Mouse (Mus musculus) liver, embryonic 15.5 days (tissue): Measurements from ENCODE around the gene Dhx37. TPM values are rescaled to one million over a fixed set of nuclear protein-coding genes. Genes with fewer than 3 reads are reported as not detected.

Experiments
- ATAC-seq: fragments of 200-750 bp; cut with Nextera tagmentation; 2 replicates; pipeline ENCODE4 v1.8.0; 2017; ENCODE audit warnings: moderate number of reproducible peaks, mild to moderate bottlenecking, moderate library complexity; ENCODE audit not compliant: insufficient read depth
- H3K27ac ChIP-seq: fragments of 300-500 bp; sonication (generic); replicated peaks from 2 replicates; pipeline ENCODE4 v1.5.1; 2015; ENCODE audit warnings: mild to moderate bottlenecking, inconsistent platforms
- H3K27me3 ChIP-seq: fragments of 300-500 bp; sonication (generic); 2 replicates; pipeline ENCODE4 v1.6.1; 2015; ENCODE audit warnings: mild to moderate bottlenecking, inconsistent platforms
- H3K36me3 ChIP-seq: fragments of 300-500 bp; sonication (generic); replicated peaks from 2 replicates; pipeline ENCODE4 v1.6.1; 2015; ENCODE audit warnings: moderate library complexity, mild to moderate bottlenecking, inconsistent platforms
- H3K4me1 ChIP-seq: fragments of 300-500 bp; sonication (generic); replicated peaks from 2 replicates; pipeline ENCODE4 v1.6.1; 2015; ENCODE audit warnings: inconsistent platforms
- H3K4me2 ChIP-seq: fragments of 300-500 bp; sonication (generic); 2 replicates; pipeline ENCODE4 v1.6.1; 2015; ENCODE audit warnings: moderate library complexity, mild to moderate bottlenecking, inconsistent platforms
- H3K4me3 ChIP-seq: fragments of 300-500 bp; sonication (generic); replicated peaks from 2 replicates; pipeline ENCODE4 v1.5.1; 2015; ENCODE audit warnings: mild to moderate bottlenecking, inconsistent platforms
- H3K9ac ChIP-seq: fragments of 300-500 bp; sonication (generic); 2 replicates; pipeline ENCODE4 v1.6.1; 2015; ENCODE audit warnings: moderate library complexity, mild to moderate bottlenecking, inconsistent platforms
- H3K9me3 ChIP-seq: fragments of 300-500 bp; sonication (generic); replicated peaks from 2 replicates; pipeline ENCODE4 v1.6.1; 2016; ENCODE audit warnings: inconsistent platforms
- WGBS: fragments of 180-500 bp; shearing (Covaris S2); methylation state at CpG from one replicate; pipeline ENCODE4 v1.1.7; 2015; ENCODE audit warnings: mixed read lengths; ENCODE audit not compliant: insufficient replicate concordance; 5-methylcytosine and 5-hydroxymethylcytosine counted together
- polyA plus RNA-seq: library from polyadenylated mRNA; unstranded; fragments of >200 nt; fragmentation: Nextera tagmentation; extraction: Ambion mirVana; gene quantifications from 2 replicates; pipeline ENCODE4 v1.2.1, GENCODE M21; 2015

Dhx37 gene
- polyA plus RNA-seq, 1 experiment from 2014 or later: 4.8 TPM

GRCm38 (mm10) chr5:125449306-125449705 is 15.4 kb upstream of the Dhx37 start:
- Histone ChIP-seq H3K4me1 (peaks cover 48% of the 10 kb centered on the region), H3K9ac (no peak overlapping the region), H3K27me3 (no peaks in the 10 kb centered on the region), H3K4me3 (no peak overlapping the region), H3K36me3 (peaks cover 21% of the 10 kb centered on the region), H3K27ac (no peak overlapping the region), H3K4me2 (no peak overlapping the region), H3K9me3 (no peaks in the 10 kb centered on the region)
- no peak for ATAC-seq
- WGBS: 64% methylated on average over 5 of the region's 5 CpGs

GRCm38 (mm10) chr5:125448631-125449030 is 14.7 kb upstream of the Dhx37 start:
- Histone ChIP-seq H3K9ac (no peak overlapping the region; the same call in 1 of the 2 replicates), H3K4me3 (no peak overlapping the region), H3K36me3 (peaks cover 18% of the 10 kb centered on the region), H3K27me3 (no peaks in the 10 kb centered on the region), H3K27ac (no peak overlapping the region), H3K9me3 (no peaks in the 10 kb centered on the region), H3K4me1 (peaks cover 55% of the 10 kb centered on the region), H3K4me2 (no peak overlapping the region)
- WGBS: 60% methylated on average over 4 of the region's 4 CpGs
- ATAC-seq: no peak

GRCm38 (mm10) chr5:125448026-125448425 is 14.1 kb upstream of the Dhx37 start:
- Histone ChIP-seq H3K4me1 (peaks cover 57% of the 10 kb centered on the region), H3K9ac (no peak overlapping the region; the same call in 1 of the 2 replicates), H3K4me2 (no peak overlapping the region), H3K27me3 (no peaks in the 10 kb centered on the region), H3K36me3 (peaks cover 18% of the 10 kb centered on the region), H3K4me3 (no peak overlapping the region), H3K27ac (peak overlapping the region; percentile 14; the same call in 1 of the 2 replicates), H3K9me3 (no peaks in the 10 kb centered on the region)
- WGBS: 69% methylated on average over 3 of the region's 3 CpGs
- ATAC-seq: no peak

GRCm38 (mm10) chr5:125446344-125446743 is 12.4 kb upstream of the Dhx37 start:
- no peak overlapping the region for H3K9ac ChIP-seq
- 0 out of 2 replicates have a peak overlapping the region, but pooled peaks have one; percentile 19 for H3K27ac ChIP-seq
- H3K36me3 ChIP-seq: 0 out of 2 replicates have a peak, but pooled peaks cover 7% of the 10 kb centered on the region
- no peaks in the 10 kb centered on the region for H3K9me3 ChIP-seq
- ATAC-seq: no peak
- 67% methylated on average over 7 of the region's 7 CpGs for WGBS
- peaks cover 62% of the 10 kb centered on the region for H3K4me1 ChIP-seq
- H3K4me3 ChIP-seq: no peak overlapping the region
- no peaks in the 10 kb centered on the region for H3K27me3 ChIP-seq
- no peak overlapping the region for H3K4me2 ChIP-seq

DNA sequence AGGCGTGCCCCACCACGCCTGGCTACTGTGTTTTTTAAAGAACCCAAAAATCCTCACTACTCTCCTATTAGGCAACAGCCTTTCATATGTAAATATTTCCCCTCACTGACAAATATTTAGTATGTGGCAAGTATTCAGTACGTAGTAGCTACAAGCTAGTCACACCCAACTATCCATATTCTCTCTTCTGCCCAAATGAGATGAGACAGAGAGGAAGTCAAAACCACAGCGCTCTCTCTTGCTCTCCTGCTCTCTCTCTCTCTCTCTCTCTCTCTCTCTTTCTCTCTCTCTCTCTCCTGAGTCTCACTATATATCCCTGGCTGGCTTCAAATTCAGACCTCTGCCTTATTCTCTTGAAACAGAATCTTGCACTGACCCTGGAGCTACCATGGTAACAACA is 10.6 kb upstream of the Dhx37 start:
- H3K9ac ChIP-seq: no peak overlapping the region
- 0 out of 2 replicates have a peak, but pooled peaks cover 7% of the 10 kb centered on the region for H3K36me3 ChIP-seq
- peaks cover 71% of the 10 kb centered on the region for H3K4me1 ChIP-seq
- H3K4me3 ChIP-seq: no peak overlapping the region
- no peak overlapping the region for H3K27ac ChIP-seq
- no peak overlapping the region for H3K4me2 ChIP-seq
- H3K9me3 ChIP-seq: no peaks in the 10 kb centered on the region
- ATAC-seq: no peak
- WGBS: 45% methylated on average over 4 of the region's 4 CpGs
- H3K27me3 ChIP-seq: no peaks in the 10 kb centered on the region

- Histone ChIP-seq H3K27ac (no peak overlapping the region), H3K9me3 (no peaks in the 10 kb centered on the region), H3K4me1 (peaks cover 75% of the 10 kb centered on the region), H3K36me3 (0 out of 2 replicates have a peak, but pooled peaks cover 7% of the 10 kb centered on the region), H3K27me3 (no peaks in the 10 kb centered on the region), H3K4me3 (no peak overlapping the region), H3K4me2 (no peak overlapping the region), H3K9ac (no peak overlapping the region)
- no peak for ATAC-seq
- 36% methylated on average over 3 of the region's 3 CpGs for WGBS
Measured at GRCm38 (mm10) chr5:125443915-125444314, 10.0 kb upstream of the Dhx37 start.

GRCm38 (mm10) chr5:125443335-125443734 is 9.4 kb upstream of the Dhx37 start:
- Histone ChIP-seq H3K4me2 (no peak overlapping the region), H3K4me3 (no peak overlapping the region), H3K36me3 (0 out of 2 replicates have a peak, but pooled peaks cover 7% of the 10 kb centered on the region), H3K27ac (no peak overlapping the region), H3K4me1 (peaks cover 69% of the 10 kb centered on the region), H3K9ac (no peak overlapping the region), H3K27me3 (no peaks in the 10 kb centered on the region), H3K9me3 (no peaks in the 10 kb centered on the region)
- WGBS: 65% methylated on average over 5 of the region's 5 CpGs
- ATAC-seq: no peak

DNA sequence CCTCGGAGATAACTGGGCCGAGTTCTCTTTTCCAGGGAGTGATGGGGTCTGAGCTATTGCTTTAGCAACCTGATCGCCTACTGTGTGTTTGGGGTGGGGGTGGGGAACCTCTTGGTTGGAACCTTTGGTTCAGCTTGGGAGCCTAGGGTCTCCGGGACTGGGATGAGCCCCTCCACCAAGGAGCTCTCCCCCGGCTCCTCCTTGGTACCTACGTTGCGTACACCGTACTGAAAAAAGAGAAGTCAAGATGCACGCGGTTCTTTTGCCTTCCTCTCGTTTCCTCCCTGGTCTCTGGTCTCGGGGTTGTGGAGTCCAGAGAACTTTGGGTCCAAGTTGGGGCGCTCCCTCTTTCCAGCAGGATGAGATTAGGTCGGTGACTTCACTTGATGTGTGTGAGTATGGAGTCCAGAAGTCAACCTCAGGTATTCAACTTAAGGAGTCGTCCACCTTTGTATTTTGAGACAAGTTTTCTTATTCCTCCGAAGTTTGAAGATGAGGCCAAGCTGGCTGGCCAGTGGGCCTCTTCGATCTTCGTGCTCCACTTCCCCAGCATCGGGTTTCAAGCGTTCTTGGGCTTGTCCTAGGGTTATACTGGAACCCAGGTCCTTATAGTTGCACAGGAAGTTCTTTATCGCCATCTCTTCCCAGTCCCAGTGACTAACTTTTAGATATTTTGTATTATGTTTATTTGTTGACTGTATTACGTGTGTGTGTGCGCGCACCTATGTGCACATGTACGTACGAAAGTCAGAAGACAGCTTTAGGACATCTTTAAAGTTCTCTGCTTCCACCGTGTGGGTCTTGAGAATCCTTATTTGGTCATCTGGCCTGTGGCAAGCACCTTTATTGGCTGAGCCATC is 8.4 kb upstream of the Dhx37 start:
- no peaks in the 10 kb centered on the region for H3K27me3 ChIP-seq
- 0 out of 2 replicates have a peak, but pooled peaks cover 7% of the 10 kb centered on the region for H3K36me3 ChIP-seq
- H3K4me1 ChIP-seq: peaks cover 61% of the 10 kb centered on the region
- H3K4me2 ChIP-seq: peak overlapping the region; percentile 100
- H3K27ac ChIP-seq: peak overlapping the region; percentile 78
- WGBS: 13% methylated on average over 27 of the region's 27 CpGs
- peak overlapping the region; percentile 91 for H3K4me3 ChIP-seq
- no peak for ATAC-seq
- H3K9ac ChIP-seq: peak overlapping the region; percentile 88
- H3K9me3 ChIP-seq: no peaks in the 10 kb centered on the region

DNA sequence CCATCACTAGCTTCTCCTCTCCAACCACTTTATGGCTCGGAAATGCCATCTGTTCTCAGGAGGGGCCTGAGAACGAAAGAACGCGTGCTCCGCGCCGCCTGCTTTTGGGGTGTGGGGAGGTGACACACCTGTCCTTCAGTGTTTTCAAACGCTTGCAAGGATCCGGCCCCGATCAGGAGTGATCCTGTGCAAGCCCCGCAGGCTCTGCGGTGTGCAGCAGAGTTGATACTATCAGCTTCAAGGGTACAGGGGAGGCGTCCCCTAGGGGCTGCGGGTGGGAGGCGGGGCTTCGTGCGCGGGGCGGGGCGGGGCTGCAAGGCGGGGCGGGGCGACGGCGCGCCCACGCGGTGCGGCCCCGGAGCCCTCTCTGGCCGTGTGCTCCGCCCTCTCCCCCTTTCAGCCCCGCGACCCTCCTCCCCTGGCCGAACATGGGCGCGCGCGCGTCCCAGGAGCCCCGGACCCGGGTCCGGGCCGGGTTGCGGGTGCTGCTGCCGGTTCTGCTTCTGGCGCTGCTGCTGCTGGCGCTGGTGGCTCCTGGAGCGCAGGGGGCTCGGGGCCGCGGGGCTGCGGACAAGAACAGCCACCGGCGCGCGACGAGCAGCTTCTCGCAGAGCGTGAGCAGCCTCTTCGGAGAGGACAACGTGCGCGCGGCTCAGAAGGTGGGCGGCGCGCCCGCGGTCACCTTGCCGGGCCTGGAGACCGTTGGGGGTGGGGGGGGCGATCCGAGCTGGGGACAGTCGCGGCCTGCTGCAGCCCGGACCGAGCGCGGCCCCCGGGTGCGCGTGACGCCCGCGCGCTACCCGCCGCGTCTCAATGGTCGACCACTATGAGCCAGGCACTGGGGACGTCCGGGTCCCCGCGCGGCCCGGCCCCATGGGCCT is 7.6 kb upstream of the Dhx37 start, which contains the start of gene Bri3bp:
Gene Bri3bp (plus strand): TSS at position 335 of the 881 bp plus-strand sequence.
- Histone ChIP-seq H3K9me3 (no peaks in the 10 kb centered on the region), H3K27ac (peak within 1 kb of the TSS; percentile 78), H3K27me3 (no peaks in the 10 kb centered on the region), H3K4me2 (peak within 1 kb of the TSS; percentile 100), H3K4me1 (peaks cover 60% of the 10 kb centered on the region), H3K9ac (peak within 1 kb of the TSS; percentile 88), H3K36me3 (0 out of 2 replicates have a peak, but pooled peaks cover 7% of the 10 kb centered on the region), H3K4me3 (peak within 1 kb of the TSS; percentile 91)
- peak; percentile 88 for ATAC-seq
- under 1% methylated on average over 96 of the region's 97 CpGs for WGBS

DNA sequence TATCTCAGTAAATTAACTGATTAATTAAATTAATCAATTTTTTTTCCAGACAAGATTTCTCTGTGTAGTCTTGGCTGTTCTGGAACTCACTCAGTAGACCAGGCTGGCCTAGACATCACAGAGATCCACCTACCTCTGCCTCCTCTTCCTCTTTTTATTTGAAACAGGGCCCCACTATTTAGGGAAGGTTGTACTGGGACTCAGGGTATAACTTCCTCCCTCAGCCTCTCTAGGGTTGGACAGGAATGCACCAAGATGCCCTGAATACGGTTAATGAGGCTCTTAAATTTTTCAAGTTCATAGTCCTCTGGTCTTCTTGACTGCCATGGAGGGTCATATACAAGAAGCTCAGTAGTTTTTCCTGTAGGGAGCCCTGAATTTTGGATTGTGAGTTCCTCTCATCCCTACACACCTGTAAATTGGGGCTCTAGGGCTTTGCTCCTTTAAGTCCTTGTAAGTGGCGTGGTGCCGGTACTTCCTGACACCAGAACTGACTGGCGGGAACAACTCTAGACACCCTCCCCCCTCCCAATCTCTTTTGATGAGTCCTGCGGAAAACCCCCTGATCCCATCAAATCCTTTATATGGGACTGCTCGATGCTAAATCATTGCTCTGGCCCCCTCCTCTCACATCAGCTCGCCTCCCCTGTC is 6.8 kb upstream of the Dhx37 start:
- peaks cover 53% of the 10 kb centered on the region for H3K4me1 ChIP-seq
- H3K36me3 ChIP-seq: 0 out of 2 replicates have a peak, but pooled peaks cover 7% of the 10 kb centered on the region
- 2% methylated on average over 7 of the region's 7 CpGs for WGBS
- peak overlapping the region; percentile 91 for H3K4me3 ChIP-seq
- H3K9ac ChIP-seq: peak overlapping the region; percentile 88
- peak overlapping the region; percentile 64 for H3K27ac ChIP-seq
- no peaks in the 10 kb centered on the region for H3K27me3 ChIP-seq
- peak overlapping the region; percentile 100 for H3K4me2 ChIP-seq
- H3K9me3 ChIP-seq: no peaks in the 10 kb centered on the region
- peak; percentile 13; the same call in 1 of the 2 replicates for ATAC-seq
